Mouse (Mus musculus): Measurements from ENCODE around the gene Kcnk16.

DNA sequence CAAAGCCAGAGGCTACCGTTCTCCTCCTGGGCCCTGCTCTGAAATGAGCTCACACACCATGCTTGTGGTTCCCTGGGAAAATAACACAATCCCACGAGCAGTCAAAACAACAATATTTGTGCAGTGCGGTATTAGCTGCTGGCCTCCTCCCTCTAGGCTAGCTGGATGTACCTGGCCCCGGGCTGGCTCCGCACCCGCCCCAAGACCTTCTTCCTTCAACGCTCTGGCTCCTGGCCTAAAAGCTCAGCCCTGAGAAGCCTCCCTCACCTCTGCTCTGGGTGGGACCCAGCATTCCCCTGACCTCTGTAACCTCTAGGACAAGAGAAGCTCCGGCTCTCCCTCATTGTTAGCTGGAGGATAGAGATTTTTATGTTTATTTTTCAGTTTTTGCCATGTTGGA, 26.5 kb downstream of the Kcnk16 start:
- TF ChIP-seq CTCF (IDR thresholded peaks at IDR 0.05; ENCODE audit: borderline replicate concordance, insufficient read depth, low read depth, low read length): no peak
- TF ChIP-seq POLR2A (IDR thresholded peaks at IDR 0.05; ENCODE audit: borderline replicate concordance, insufficient read depth, low read length): no peak

Data from cerebellum, adult 2 months (tissue).